Mouse (Mus musculus): ENCODE data around the gene Gm6899.

The Gm6899 gene

DNA sequence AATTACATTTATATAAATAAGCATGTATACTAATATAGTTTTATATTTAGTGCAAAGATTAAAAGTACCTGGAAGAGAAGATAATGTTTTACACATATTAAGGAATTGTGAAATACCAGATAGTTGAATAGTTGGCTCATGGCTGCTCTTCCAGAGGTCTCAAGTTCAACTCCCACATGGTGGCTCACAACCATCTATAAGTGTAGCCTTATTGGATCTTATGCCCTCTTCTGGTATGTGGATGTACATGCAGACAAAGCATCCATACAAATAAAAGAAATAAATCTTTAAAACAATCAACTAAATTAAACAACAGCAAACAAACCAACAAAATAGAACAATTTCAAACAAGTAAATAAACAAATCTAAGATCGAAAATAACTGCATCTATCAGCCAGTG lies 49.1 kb downstream of the Gm6899 start:
- in situ Hi-C loops (cut with MboI) = no loop called here

Data from mature B cell (primary cell).